Mouse (Mus musculus) midbrain, embryonic 10.5 days (tissue): ENCODE data around the gene Gm8068. TPM values are rescaled to one million over a fixed set of nuclear protein-coding genes. Genes with fewer than 3 reads are reported as not detected.
"Not testable (repeated sequence)": the region's sequence is repeated elsewhere in the genome, so short reads cannot be mapped to it uniquely, and the experiment has no call there.

Experiments
- DNase-seq: peaks from one replicate; pipeline ENCODE4 v3.0.0-alpha.2; 2017; ENCODE audit warnings: low spot score
- H3K27ac ChIP-seq: fragments of 300-500 bp; sonication (generic); replicated peaks from 2 replicates; pipeline ENCODE4 v1.5.1; 2016; ENCODE audit warnings: mild to moderate bottlenecking
- H3K27me3 ChIP-seq: fragments of 300-500 bp; sonication (generic); 2 replicates; pipeline ENCODE4 v1.6.1; 2016; ENCODE audit warnings: low read depth, mild to moderate bottlenecking; ENCODE audit not compliant: poor library complexity, severe bottlenecking
- H3K36me3 ChIP-seq: fragments of 300-500 bp; sonication (generic); 2 replicates; pipeline ENCODE4 v1.6.1; 2016; ENCODE audit warnings: mild to moderate bottlenecking, moderate library complexity
- H3K4me1 ChIP-seq: fragments of 300-500 bp; sonication (generic); 2 replicates; pipeline ENCODE4 v1.6.1; 2016
- H3K4me3 ChIP-seq: fragments of 300-500 bp; sonication (generic); 2 replicates; pipeline ENCODE4 v1.5.1; 2016; ENCODE audit warnings: mild to moderate bottlenecking, moderate library complexity
- H3K9me3 ChIP-seq: fragments of 300-500 bp; sonication (generic); replicated peaks from 2 replicates; pipeline ENCODE4 v1.6.1; 2016; ENCODE audit warnings: mild to moderate bottlenecking
- WGBS: fragments of 180-500 bp; shearing (Covaris S2); methylation state at CpG from one replicate; pipeline ENCODE4 v1.1.7; 2016; 5-methylcytosine and 5-hydroxymethylcytosine counted together
- polyA plus RNA-seq: library from polyadenylated mRNA; unstranded; fragments of >200 nt; fragmentation: Nextera tagmentation; extraction: Ambion mirVana; gene quantifications from 2 replicates; pipeline ENCODE4 v1.2.1, GENCODE M21; 2016

The Gm8068 gene
- polyA plus RNA-seq: not detected in 2 replicates

- not testable (repeated sequence) for H3K4me1 ChIP-seq, H3K4me3 ChIP-seq, H3K27me3 ChIP-seq, DNase-seq, H3K36me3 ChIP-seq, H3K27ac ChIP-seq, H3K9me3 ChIP-seq
- WGBS: no CpG with 5 or more reads among the region's 3 CpGs
Observed at GRCm38 (mm10) chr14:41701785-41702184, at the start of gene Gm8068. Gene Gm8068 (minus strand): TSS chr14:41701885.

- H3K27ac ChIP-seq, DNase-seq: not testable (repeated sequence)
- 94% methylated on average over 1 of the region's 1 CpGs for WGBS
Observed at GRCm38 (mm10) chr14:41750514-41750913, 48.8 kb upstream of the Gm8068 start, which contains the start of gene Gm7929. Gene Gm7929 (minus strand): TSS chr14:41750614.

GRCm38 (mm10) chr14:41723437-41723836 is 21.8 kb upstream of the Gm8068 start:
- H3K4me3 ChIP-seq, DNase-seq, H3K27ac ChIP-seq, H3K9me3 ChIP-seq, H3K4me1 ChIP-seq, H3K36me3 ChIP-seq, H3K27me3 ChIP-seq: not testable (repeated sequence)
- WGBS: 77% methylated on average over 17 of the region's 17 CpGs

More at GRCm38 (mm10) chr14:41750514-41750913, 48.8 kb upstream of the Gm8068 start, which contains the start of gene Gm7929:
- H3K4me3 ChIP-seq, H3K4me1 ChIP-seq, H3K36me3 ChIP-seq, H3K27me3 ChIP-seq, H3K9me3 ChIP-seq: not testable (repeated sequence)

GRCm38 (mm10) chr14:41717180-41717579 is 15.5 kb upstream of the Gm8068 start:
- not testable (repeated sequence) for H3K4me3 ChIP-seq, DNase-seq, H3K27me3 ChIP-seq, H3K36me3 ChIP-seq, H3K27ac ChIP-seq, H3K4me1 ChIP-seq
- H3K9me3 ChIP-seq: peaks cover 11% of the 10 kb centered on the region
- WGBS: 82% methylated on average over 1 of the region's 1 CpGs

- not testable (repeated sequence) for H3K27ac ChIP-seq, H3K36me3 ChIP-seq, DNase-seq, H3K9me3 ChIP-seq, H3K4me1 ChIP-seq, H3K27me3 ChIP-seq, H3K4me3 ChIP-seq
- 88% methylated on average over 2 of the region's 2 CpGs for WGBS
Observed at GRCm38 (mm10) chr14:41648176-41648575, 53.5 kb downstream of the Gm8068 start.

Other genes with a start within 250 kb of the Gm8068 start
- gene Gm7954, start 248.4 kb downstream of the Gm8068 start, polyA plus RNA-seq: not detected in 2 replicates
- gene Gm3486, start 212.4 kb downstream of the Gm8068 start, polyA plus RNA-seq: not detected in 2 replicates
- gene Gm7970, start 146.3 kb downstream of the Gm8068 start, polyA plus RNA-seq: not detected in 2 replicates
- not detected in 2 replicates for gene 1700049E17Rik2, start 128.7 kb downstream of the Gm8068 start, polyA plus RNA-seq
- not detected in 2 replicates for gene Gm3072, start 77.3 kb downstream of the Gm8068 start, polyA plus RNA-seq
- not detected in 2 replicates for gene Gm3676, start 55.4 kb downstream of the Gm8068 start, polyA plus RNA-seq
- gene Gm7929, start 48.7 kb upstream of the Gm8068 start, polyA plus RNA-seq: not detected in 2 replicates
- not detected in 2 replicates for gene Gm47189, start 70.6 kb upstream of the Gm8068 start, polyA plus RNA-seq
- gene Gm7980, start 205.4 kb upstream of the Gm8068 start, polyA plus RNA-seq: not detected in 2 replicates
- not detected in 2 replicates for gene 1700049E17Rik1, start 223.1 kb upstream of the Gm8068 start, polyA plus RNA-seq
- gene 1700024B05Rik, start 242.1 kb upstream of the Gm8068 start, polyA plus RNA-seq: not detected in 2 replicates